Mouse (Mus musculus) ovary, postnatal 10 days (tissue): ENCODE measurements around the gene Plxna2.

ENCODE experiments used
- DNase-seq: peaks from one replicate; pipeline ENCODE4 v3.0.0; 2022; ENCODE audit warnings: low spot score

The Plxna2 gene

DNA sequence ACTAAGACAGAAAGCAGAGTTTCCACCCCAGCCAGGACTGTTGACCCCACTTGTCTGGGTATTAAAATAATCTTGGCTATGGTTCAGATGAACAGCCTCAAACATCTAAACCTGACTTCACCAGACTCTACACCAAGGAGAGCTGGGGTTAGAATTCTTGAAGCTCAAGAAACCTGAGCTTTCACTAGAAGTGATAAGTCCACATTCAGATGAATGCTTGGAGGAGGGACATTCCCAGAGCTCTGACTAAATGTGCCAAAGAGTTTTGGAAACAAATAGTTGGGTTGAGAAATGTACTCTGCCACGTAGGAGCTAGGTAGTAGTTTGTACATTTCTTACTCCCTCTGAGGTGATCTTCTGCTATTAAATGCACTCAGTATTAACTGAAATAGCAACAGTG, 203.7 kb downstream of the Plxna2 start:
- DNase-seq, result no peak

GRCm38 (mm10) chr1:194828316-194828715, 210.3 kb downstream of the Plxna2 start:
- no peak for DNase-seq

DNA sequence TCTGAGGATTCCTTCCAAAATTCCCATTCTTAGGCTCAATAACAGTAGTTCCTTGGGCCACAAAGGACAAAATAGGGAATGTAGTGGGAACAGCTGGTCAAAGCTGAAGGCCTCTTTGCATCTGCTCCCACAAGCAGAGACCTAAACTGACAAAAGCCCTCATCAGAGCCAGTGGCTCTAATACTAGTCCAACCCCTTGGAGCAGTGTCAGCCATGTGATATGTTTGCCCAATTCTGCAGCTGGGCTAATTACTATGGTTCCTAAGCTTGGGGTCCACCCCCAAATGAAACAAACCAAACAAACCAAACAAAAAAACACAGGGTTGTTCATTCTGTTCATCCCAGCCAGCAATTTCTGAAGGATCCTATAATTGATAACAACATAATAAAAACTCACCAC, 217.2 kb downstream of the Plxna2 start:
- no peak for DNase-seq

DNA sequence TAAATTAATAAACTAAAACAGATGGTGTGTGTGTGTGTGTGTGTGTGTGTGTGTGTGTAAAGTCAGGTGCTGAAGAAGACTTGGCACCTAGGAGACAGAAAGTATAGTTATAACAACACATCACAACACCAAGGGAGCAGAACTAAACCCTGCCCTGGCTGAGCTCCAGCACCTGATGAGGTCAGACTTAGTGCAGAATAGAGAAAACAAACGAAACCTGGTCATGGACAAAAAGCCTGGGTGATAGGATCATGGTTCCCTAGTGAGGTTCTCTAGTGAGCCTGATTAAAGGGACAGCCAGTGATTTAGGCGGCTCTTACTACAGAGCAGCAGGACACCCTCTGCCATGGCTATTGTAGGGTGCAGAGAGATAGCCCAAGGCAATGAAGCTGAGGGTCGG, 218.2 kb downstream of the Plxna2 start:
- DNase-seq, result no peak

GRCm38 (mm10) chr1:194836671-194837070, 218.7 kb downstream of the Plxna2 start:
- DNase-seq, result no peak

GRCm38 (mm10) chr1:194839230-194839910, 221.4 kb downstream of the Plxna2 start:
- no peak for DNase-seq

GRCm38 (mm10) chr1:194843020-194843419, 225.0 kb downstream of the Plxna2 start:
- DNase-seq, result no peak

- no peak for DNase-seq
Measured at GRCm38 (mm10) chr1:194847014-194847413, 229.0 kb downstream of the Plxna2 start.

GRCm38 (mm10) chr1:194851242-194852064, 233.4 kb downstream of the Plxna2 start:
- no peak for DNase-seq

DNA sequence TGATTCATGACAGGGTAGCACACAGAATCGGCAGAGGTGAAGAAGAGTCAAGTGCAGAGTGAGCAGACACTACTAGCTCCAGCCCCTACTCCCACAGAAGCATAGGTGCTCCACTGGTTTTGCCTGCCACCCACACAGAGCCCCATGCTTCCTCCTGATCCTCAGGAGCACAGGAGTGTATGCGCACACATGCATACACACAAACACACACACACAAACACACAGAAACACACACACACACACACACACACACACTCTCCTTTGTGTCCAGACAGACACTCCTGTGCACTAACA, 234.0 kb downstream of the Plxna2 start:
- DNase-seq, result no peak
